Comparison of ENCODE assay signal across 21 mouse cellular contexts in genomic region chr5:13441112-13441511, GRCm38 (mm10).
DNase-seq lines count a peak whose midpoint lies in the region; ATAC-seq lines count a peak whose summit lies in the region.
"Had no signal": no experiment of that assay in that cellular context is flagged by ENCODE, and none has a peak within 500 bp of the region (broad histone marks: within the 10 kb centered on the region; RNA-seq: fewer than 3 reads in every experiment).

No protein-coding gene starts in this region.

- no peaks in the 10 kb centered on the region for H3K4me1 ChIP-seq in heart, embryonic 11.5 days (ENCODE audit: control insufficient read depth, insufficient read depth, low read length)
- H3K4me1 ChIP-seq: heart, embryonic 13.5 days; hindbrain, embryonic 13.5 days; intestine, embryonic 15.5 days; limb, embryonic 15.5 days; midbrain, embryonic 12.5 days had no signal

- no peaks in the 10 kb centered on the region for H3K9me3 ChIP-seq in heart, embryonic 11.5 days (replicated peaks; ENCODE audit: control insufficient read depth, low read length)
- H3K9me3 ChIP-seq: embryonic facial prominence, embryonic 13.5 days; heart, embryonic 13.5 days; hindbrain, embryonic 13.5 days; intestine, embryonic 15.5 days; limb, embryonic 15.5 days; midbrain, embryonic 12.5 days had no signal

- peak; percentile 15 for DNase-seq in embryo, embryonic 10 days (ENCODE audit: low spot score)
- DNase-seq in embryo, embryonic 9.5 days (ENCODE audit: extremely low spot score): no peak
- peak; percentile 6 for DNase-seq in heart, postnatal 4 days
- DNase-seq in retina, postnatal 1 day: peak; percentile 28
- DNase-seq in retina, embryonic 14.5 days (ENCODE audit: low spot score): no peak
- peak; percentile 2 for DNase-seq in lung, postnatal 36 days
- DNase-seq: cerebellum, adult 11-12 months; cerebellum, postnatal 36 days; gastrocnemius, postnatal 10 days; layer of hippocampus, adult 9-11 months; liver, postnatal 0 days had no signal

- no peak overlapping the region for H3K27ac ChIP-seq in heart, embryonic 11.5 days (ENCODE audit: low read depth, low read length)
- H3K27ac ChIP-seq: embryonic facial prominence, embryonic 13.5 days; heart, embryonic 13.5 days; hindbrain, embryonic 13.5 days; intestine, embryonic 15.5 days; limb, embryonic 15.5 days; midbrain, embryonic 12.5 days; stomach, postnatal 0 days had no signal

- H3K9ac ChIP-seq in heart, embryonic 11.5 days (ENCODE audit: low read depth, low read length): no peak overlapping the region
- H3K9ac ChIP-seq: embryonic facial prominence, embryonic 13.5 days; heart, embryonic 13.5 days; hindbrain, embryonic 13.5 days; intestine, embryonic 15.5 days; limb, embryonic 15.5 days; liver, postnatal 0 days; midbrain, embryonic 12.5 days had no signal

- H3K27me3 ChIP-seq in heart, embryonic 11.5 days (ENCODE audit: control insufficient read depth, insufficient read depth, low read length): no peaks in the 10 kb centered on the region
- H3K27me3 ChIP-seq: embryonic facial prominence, embryonic 13.5 days; heart, embryonic 13.5 days; hindbrain, embryonic 13.5 days; intestine, embryonic 15.5 days; limb, embryonic 15.5 days; midbrain, embryonic 12.5 days had no signal

- no peaks in the 10 kb centered on the region for H3K36me3 ChIP-seq in heart, embryonic 11.5 days (ENCODE audit: control insufficient read depth, insufficient read depth, low read length)
- H3K36me3 ChIP-seq: embryonic facial prominence, embryonic 13.5 days; heart, embryonic 13.5 days; hindbrain, embryonic 13.5 days; intestine, embryonic 15.5 days; limb, embryonic 15.5 days; midbrain, embryonic 12.5 days had no signal

- no peak overlapping the region for H3K4me3 ChIP-seq in heart, embryonic 11.5 days (ENCODE audit: low read depth, low read length)
- H3K4me3 ChIP-seq: embryonic facial prominence, embryonic 13.5 days; heart, embryonic 13.5 days; hindbrain, embryonic 13.5 days; intestine, embryonic 15.5 days; limb, embryonic 15.5 days; midbrain, embryonic 12.5 days; myocyte had no signal

- no peak for ATAC-seq in heart, embryonic 11.5 days (replicated peaks; ENCODE audit: insufficient number of reproducible peaks, low FRiP score, low TSS enrichment)
- ATAC-seq in cerebellum, adult (ENCODE audit: insufficient number of reproducible peaks, low FRiP score, low TSS enrichment): no peak
- ATAC-seq: intestine, embryonic 15.5 days; liver, postnatal 0 days had no signal

- H3K4me2 ChIP-seq in heart, embryonic 11.5 days: no peak overlapping the region
- H3K4me2 ChIP-seq: embryonic facial prominence, embryonic 13.5 days; heart, embryonic 13.5 days; hindbrain, embryonic 13.5 days; intestine, embryonic 15.5 days; limb, embryonic 15.5 days; midbrain, embryonic 12.5 days had no signal

Comparison
In these comparisons a context has a peak if more than half of its experiments do, and no peak if none do; other contexts are left out.
1. DNase-seq: peak in embryo, embryonic 10 days (single experiment), heart, postnatal 4 days (single experiment), retina, postnatal 1 day (single experiment) and lung, postnatal 36 days (single experiment); none in embryo, embryonic 9.5 days (single experiment) and retina, embryonic 14.5 days (single experiment).